Mouse (Mus musculus) heart, postnatal 0 days (tissue): ENCODE measurements around the gene Exoc6.

Source experiments
- CTCF ChIP-seq: IDR thresholded peaks from 2 replicates; pipeline ENCODE4 v1.5.1; 2016; ENCODE audit warnings: antibody characterized with exemption, control low read depth, low read depth
- EP300 ChIP-seq: IDR thresholded peaks from 2 replicates; pipeline ENCODE4 v1.6.1; 2016; ENCODE audit warnings: antibody characterized with exemption, low read depth

- TF ChIP-seq CTCF (no peak), EP300 (no peak)
These were observed 4.5 kb upstream of the Exoc6 start for GRCm38 (mm10) chr19:37545725-37546124.
